Mouse (Mus musculus) CD4-positive, CD25-positive, alpha-beta regulatory T cell, adult 2 months (primary cell): Measurements from ENCODE around the gene Npc1l1.

Experiments used
- DNase-seq: peaks from one replicate; pipeline ENCODE4 v3.0.0-alpha.2; 2012; ENCODE audit warnings: low read depth, low spot score

Npc1l1 gene

GRCm38 (mm10) chr11:6163706-6164105 lies 66.2 kb downstream of the Npc1l1 start:
- DNase-seq, result no peak

DNA sequence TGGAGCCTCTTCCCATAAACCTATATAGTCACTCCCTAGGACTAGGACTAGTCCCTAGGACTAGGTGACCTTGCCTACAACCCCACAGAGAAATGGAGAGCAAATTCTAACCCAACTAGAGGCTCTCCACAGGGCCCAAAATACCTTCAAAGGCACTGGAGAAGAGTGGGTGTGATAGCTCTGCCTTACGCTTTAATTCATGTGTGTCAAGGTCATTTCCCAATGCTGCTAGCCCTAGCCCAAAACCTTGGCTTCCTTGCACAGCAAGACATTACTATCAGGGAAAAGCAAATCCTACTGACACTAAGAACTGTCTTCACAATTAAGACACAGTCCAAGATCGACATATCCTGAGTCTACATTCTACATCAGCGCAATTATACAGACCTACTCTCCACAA lies 66.9 kb downstream of the Npc1l1 start:
- no peak for DNase-seq

DNA sequence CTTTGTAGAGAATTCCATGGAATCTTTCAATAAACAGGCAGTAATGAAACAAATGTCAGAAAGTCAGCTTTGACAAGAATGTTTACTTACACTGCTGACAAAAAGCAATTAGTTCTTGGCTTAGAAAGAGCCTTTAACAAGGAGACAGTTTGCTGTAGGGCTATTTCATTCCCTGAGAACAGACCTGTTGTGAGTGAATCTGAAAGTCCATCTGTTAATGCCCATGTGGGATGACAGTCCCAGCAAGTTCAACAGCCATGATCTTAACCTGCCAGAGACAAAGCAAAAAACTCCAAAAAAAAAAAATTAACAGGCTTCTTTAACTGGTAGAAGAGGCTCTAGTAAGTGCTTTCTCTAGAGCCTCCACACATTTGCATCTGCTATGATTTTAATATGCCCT lies 68.4 kb downstream of the Npc1l1 start:
- DNase-seq, result no peak
